Mouse (Mus musculus): Measurements from ENCODE around the gene Zcchc3. TPM values are rescaled to one million over a fixed set of nuclear protein-coding genes. Genes with fewer than 3 reads are reported as not detected.

The Zcchc3 gene
- polyA plus RNA-seq, 1 experiment, result 1.7 TPM

- Histone ChIP-seq H3K27me3 (ENCODE audit: control insufficient read depth, insufficient read depth, low read length) (no peaks in the 10 kb centered on the region; the same call in 1 of the 2 replicates), H3K4me1 (replicated peaks; ENCODE audit: control insufficient read depth, insufficient read depth, low read length) (peaks cover 17% of the 10 kb centered on the region), H3K36me3 (ENCODE audit: control insufficient read depth, insufficient read depth, low read length) (no peaks in the 10 kb centered on the region), H3K4me3 (ENCODE audit: control insufficient read depth, insufficient read depth, low read length) (peak within 1 kb of the TSS; percentile 52), H3K27ac (ENCODE audit: control insufficient read depth, insufficient read depth, low read length) (no peak within 1 kb of the TSS)
- DNase-seq, result peak; percentile 93
- WGBS, result under 1% methylated on average over 103 of the region's 104 CpGs
- 0 out of 2 replicates have a peak, but pooled peaks have one; percentile 15 for TF ChIP-seq CTCF (IDR thresholded peaks at IDR 0.05; ENCODE audit: borderline replicate concordance, control insufficient read depth, extremely low read depth, insufficient read depth, low read length, poor library complexity)
- TF ChIP-seq POLR2A (IDR thresholded peaks at IDR 0.05; ENCODE audit: control insufficient read depth, extremely low read depth, insufficient read depth, low read length, poor library complexity), result no peak
Measured at GRCm38 (mm10) chr2:152397680-152398435, 17.0 kb downstream of the Zcchc3 start, which contains the start of gene Sox12. Gene Sox12, minus strand, starts transcription at chr2:152398063.

- peak; percentile 62 for DNase-seq
- TF ChIP-seq POLR2A (IDR thresholded peaks at IDR 0.05; ENCODE audit: control insufficient read depth, extremely low read depth, insufficient read depth, low read length, poor library complexity) (no peak), CTCF (IDR thresholded peaks at IDR 0.05; ENCODE audit: borderline replicate concordance, control insufficient read depth, extremely low read depth, insufficient read depth, low read length, poor library complexity) (0 out of 2 replicates have a peak, but pooled peaks have one; percentile 23)
- Histone ChIP-seq H3K27me3 (ENCODE audit: control insufficient read depth, insufficient read depth, low read length) (no peaks in the 10 kb centered on the region; the same call in 1 of the 2 replicates), H3K4me1 (replicated peaks; ENCODE audit: control insufficient read depth, insufficient read depth, low read length) (peaks cover 17% of the 10 kb centered on the region), H3K36me3 (ENCODE audit: control insufficient read depth, insufficient read depth, low read length) (no peaks in the 10 kb centered on the region), H3K4me3 (ENCODE audit: control insufficient read depth, insufficient read depth, low read length) (peak overlapping the region; percentile 49), H3K27ac (ENCODE audit: control insufficient read depth, insufficient read depth, low read length) (no peak overlapping the region)
- WGBS, result under 1% methylated on average over 77 of the region's 77 CpGs
Measured at GRCm38 (mm10) chr2:152397004-152397589, 17.7 kb downstream of the Zcchc3 start.

GRCm38 (mm10) chr2:152396110-152397003 is 18.5 kb downstream of the Zcchc3 start:
- no peak for TF ChIP-seq POLR2A (IDR thresholded peaks at IDR 0.05; ENCODE audit: control insufficient read depth, extremely low read depth, insufficient read depth, low read length, poor library complexity)
- TF ChIP-seq CTCF (IDR thresholded peaks at IDR 0.05; ENCODE audit: borderline replicate concordance, control insufficient read depth, extremely low read depth, insufficient read depth, low read length, poor library complexity), result 0 out of 2 replicates have a peak, but pooled peaks have one; percentile 31
- peak overlapping the region; percentile 49 for H3K4me3 ChIP-seq (ENCODE audit: control insufficient read depth, insufficient read depth, low read length)
- H3K27ac ChIP-seq (ENCODE audit: control insufficient read depth, insufficient read depth, low read length), result no peak overlapping the region
- no peaks in the 10 kb centered on the region for H3K36me3 ChIP-seq (ENCODE audit: control insufficient read depth, insufficient read depth, low read length)
- WGBS, result 4% methylated on average over 46 of the region's 46 CpGs
- no peaks in the 10 kb centered on the region; the same call in 1 of the 2 replicates for H3K27me3 ChIP-seq (ENCODE audit: control insufficient read depth, insufficient read depth, low read length)
- H3K4me1 ChIP-seq (replicated peaks; ENCODE audit: control insufficient read depth, insufficient read depth, low read length), result peaks cover 17% of the 10 kb centered on the region
- peak; percentile 60 for DNase-seq

GRCm38 (mm10) chr2:152395271-152395920 is 19.4 kb downstream of the Zcchc3 start:
- Histone ChIP-seq H3K4me3 (ENCODE audit: control insufficient read depth, insufficient read depth, low read length) (no peak overlapping the region), H3K36me3 (ENCODE audit: control insufficient read depth, insufficient read depth, low read length) (no peaks in the 10 kb centered on the region), H3K27me3 (ENCODE audit: control insufficient read depth, insufficient read depth, low read length) (no peaks in the 10 kb centered on the region; the same call in 1 of the 2 replicates), H3K4me1 (replicated peaks; ENCODE audit: control insufficient read depth, insufficient read depth, low read length) (peaks cover 17% of the 10 kb centered on the region), H3K27ac (ENCODE audit: control insufficient read depth, insufficient read depth, low read length) (no peak overlapping the region)
- WGBS, result 88% methylated on average over 13 of the region's 13 CpGs
- TF ChIP-seq POLR2A (IDR thresholded peaks at IDR 0.05; ENCODE audit: control insufficient read depth, extremely low read depth, insufficient read depth, low read length, poor library complexity) (no peak), CTCF (IDR thresholded peaks at IDR 0.05; ENCODE audit: borderline replicate concordance, control insufficient read depth, extremely low read depth, insufficient read depth, low read length, poor library complexity) (no peak)
- DNase-seq, result no peak

- no peak overlapping the region for H3K27ac ChIP-seq (ENCODE audit: control insufficient read depth, insufficient read depth, low read length)
- 87% methylated on average over 9 of the region's 9 CpGs for WGBS
- no peak overlapping the region for H3K4me3 ChIP-seq (ENCODE audit: control insufficient read depth, insufficient read depth, low read length)
Measured at GRCm38 (mm10) chr2:152393225-152394017, 21.4 kb downstream of the Zcchc3 start.

More at GRCm38 (mm10) chr2:152393225-152394017, 21.4 kb downstream of the Zcchc3 start:
- no peaks in the 10 kb centered on the region for H3K36me3 ChIP-seq (ENCODE audit: control insufficient read depth, insufficient read depth, low read length)
- H3K27me3 ChIP-seq (ENCODE audit: control insufficient read depth, insufficient read depth, low read length), result no peaks in the 10 kb centered on the region; the same call in 1 of the 2 replicates
- no peak for DNase-seq
- TF ChIP-seq CTCF (IDR thresholded peaks at IDR 0.05; ENCODE audit: borderline replicate concordance, control insufficient read depth, extremely low read depth, insufficient read depth, low read length, poor library complexity) (no peak), POLR2A (IDR thresholded peaks at IDR 0.05; ENCODE audit: control insufficient read depth, extremely low read depth, insufficient read depth, low read length, poor library complexity) (no peak)
- peaks cover 10% of the 10 kb centered on the region for H3K4me1 ChIP-seq (replicated peaks; ENCODE audit: control insufficient read depth, insufficient read depth, low read length)
